Mouse (Mus musculus): Measurements from ENCODE around the gene Sfxn5.
A peak's percentile ranks its signal among the peaks of the same experiment; 100 is the strongest.

The Sfxn5 gene

DNA sequence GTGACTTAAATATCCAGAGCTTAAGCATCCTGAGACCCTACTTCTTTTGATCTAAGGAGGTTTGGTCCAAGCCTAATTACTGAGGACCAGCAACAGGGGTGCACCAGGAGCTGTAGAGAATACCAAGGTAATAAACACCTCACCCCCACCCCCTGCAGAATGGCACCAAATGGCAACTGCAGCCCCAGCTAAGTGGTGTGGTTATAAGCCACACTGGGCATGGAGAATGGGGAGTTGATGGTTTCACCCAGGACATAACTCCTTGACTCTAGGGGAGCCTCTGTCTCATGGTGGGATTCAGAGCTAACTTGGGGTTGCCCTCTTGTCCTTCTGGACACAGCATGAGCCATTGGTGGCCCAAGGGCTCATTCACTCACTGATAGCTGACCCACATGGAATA is 1.0 kb upstream of the Sfxn5 start:
- no peak for DNase-seq (ENCODE audit: extremely low spot score, low spot score)

DNA sequence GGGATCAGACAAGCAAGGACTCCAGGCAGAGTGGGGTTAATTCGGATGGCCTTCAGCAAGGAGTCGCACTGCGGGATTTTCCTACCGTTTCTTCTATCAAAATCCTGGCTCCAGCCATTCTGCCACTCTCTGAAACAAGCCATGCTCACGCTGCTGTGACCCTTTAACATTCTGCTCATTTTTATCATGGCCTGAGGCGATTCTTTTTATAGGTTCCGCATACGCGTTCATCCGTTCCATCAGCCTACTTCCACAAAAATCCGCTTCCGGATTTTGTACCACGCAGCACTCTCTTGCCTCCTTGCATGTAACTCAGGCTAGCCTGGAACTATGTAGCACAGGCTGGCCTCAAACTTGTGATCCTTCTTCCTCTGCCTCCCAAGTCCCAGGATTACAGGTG is 510 bp upstream of the Sfxn5 start:
- DNase-seq (ENCODE audit: extremely low spot score, low spot score): no peak

DNA sequence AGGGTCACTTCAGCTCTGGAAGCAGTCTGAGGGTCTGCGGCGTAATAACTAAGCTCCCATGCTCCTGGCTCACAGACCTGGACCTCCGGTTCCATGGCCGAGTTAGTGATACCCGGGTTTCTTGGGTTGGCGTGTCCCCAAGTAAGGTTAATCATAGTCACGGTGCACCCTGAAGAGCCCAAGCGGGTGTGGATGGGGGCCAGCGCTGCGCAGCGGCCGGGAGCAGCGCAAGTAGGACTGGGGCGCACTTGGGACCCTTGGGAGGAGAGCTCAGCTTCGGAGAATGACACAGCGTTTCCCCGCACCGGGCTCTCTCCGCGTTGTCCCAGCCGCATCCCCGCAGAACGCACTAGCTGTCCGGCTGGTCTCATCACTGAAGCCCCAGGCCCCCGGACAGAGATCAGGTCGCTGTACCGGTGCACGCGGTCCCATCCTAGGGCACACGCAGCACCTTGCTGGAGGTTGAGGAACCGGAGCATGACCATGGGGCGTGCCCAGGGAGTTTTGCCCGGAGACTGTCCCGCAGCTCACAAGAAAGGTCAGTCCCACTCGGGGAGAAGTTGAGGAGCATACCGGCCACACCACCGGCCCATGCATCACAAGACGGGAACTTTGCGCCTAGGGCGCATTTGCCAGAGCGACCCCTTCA is 747 bp downstream of the Sfxn5 start:
- DNase-seq (ENCODE audit: extremely low spot score, low spot score): no peak

DNA sequence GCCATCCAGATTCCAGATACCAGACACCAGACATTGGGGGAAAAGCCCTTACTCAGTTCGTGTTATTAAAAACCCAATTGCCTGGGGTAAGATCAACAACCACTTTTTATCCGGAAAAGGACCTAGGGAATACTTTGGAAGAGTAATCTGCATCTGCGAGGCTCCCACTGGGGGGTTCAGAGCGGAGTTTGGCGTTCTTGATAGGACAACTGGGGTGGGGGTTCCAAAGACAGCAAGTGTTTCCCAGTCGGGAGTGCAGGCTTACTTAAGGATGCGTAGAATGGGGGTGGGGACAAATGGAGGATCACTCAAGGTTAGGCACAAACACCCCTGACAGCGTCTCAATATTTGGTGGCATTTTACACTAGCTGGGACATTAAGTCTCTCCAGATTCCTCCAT is 1.5 kb downstream of the Sfxn5 start:
- no peak for DNase-seq (ENCODE audit: extremely low spot score, low spot score)

DNA sequence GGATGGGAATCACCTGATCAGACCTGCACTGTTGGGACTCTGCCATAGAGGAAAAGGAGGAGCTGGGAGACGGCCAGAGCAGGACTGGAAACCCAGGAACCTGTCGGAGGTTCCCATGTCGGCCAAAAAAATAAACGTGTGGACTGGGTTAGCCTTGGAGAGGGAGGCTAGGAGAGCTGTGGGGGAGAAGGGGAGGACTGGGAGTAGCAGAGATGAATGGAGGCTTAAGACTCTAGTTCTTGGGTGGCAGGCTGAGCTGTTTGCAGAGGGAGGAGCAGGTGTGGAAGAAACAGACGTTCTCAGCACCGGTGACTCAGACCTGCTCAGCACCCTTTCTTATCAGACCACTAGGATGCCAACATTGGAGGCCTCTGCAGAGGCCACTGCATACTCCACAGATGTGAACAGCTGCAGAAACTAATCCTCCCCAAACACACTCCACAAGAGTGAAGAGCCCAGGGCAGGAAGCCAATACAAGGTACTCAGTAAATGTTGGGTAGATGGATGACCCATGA is 1.9 kb downstream of the Sfxn5 start:
- no peak for DNase-seq (ENCODE audit: extremely low spot score, low spot score)

DNA sequence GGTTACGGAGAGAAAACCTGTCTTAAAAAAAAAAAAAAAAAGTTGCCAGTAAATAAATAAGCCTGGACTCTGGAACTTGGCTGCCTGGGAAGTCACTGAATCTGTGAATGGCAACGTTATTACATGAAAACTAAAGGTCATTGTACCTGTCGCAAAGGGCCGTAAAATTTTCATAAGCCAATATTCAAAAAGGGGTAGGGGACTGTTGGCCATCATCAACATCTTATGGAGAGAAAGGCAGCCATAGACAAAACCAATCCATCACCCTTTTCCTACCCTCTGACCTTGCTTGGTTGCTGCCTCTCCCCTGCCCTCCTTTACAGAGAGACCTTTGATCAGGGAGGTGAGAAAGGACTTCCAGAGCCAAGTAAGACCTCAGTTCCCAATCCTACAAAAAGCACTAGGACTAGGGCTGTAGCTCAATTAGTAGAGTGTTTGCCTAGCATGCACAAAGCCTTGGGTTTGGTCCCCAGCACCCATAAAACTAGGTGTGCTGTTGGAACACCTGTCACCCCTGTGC is 3.5 kb downstream of the Sfxn5 start:
- DNase-seq (ENCODE audit: extremely low spot score, low spot score): no peak

DNA sequence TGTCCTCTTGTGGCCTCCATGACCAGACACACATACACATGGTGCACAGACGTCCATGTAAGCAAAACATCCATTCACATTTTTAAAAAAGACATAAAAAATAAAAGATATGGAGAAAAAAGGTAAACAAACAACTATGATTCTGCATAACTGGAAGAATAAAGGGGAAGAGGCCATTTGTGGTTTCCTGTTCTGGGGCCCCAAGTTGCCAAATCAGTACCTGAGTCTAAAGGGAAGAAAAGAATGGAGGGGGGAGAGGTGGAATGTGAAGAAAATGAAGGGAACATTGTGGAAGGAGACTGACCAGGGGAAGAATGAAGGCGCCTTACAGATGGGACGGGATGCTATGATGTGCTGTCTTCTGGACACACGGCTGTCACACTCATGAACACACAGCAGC is 6.7 kb downstream of the Sfxn5 start:
- no peak for DNase-seq (ENCODE audit: extremely low spot score, low spot score)

DNA sequence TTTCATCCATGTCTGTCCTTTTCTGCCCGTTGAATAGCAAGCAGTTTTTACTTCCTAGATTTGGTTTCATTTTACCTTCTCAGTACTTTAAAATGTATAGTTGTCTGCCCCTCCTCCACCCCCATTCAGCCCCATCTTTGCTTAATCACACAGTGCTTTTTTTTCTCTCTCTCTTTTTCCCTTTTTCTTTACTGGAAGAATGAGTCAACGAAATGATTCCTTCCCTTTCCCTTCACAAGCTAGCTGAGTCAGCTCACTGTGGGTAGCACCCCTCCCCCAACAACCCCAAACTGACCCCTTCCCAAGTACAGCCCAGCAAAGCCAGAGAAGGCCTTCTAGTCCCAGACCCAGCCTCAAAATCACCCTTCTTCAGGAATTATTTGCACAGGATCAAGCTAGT is 8.1 kb downstream of the Sfxn5 start:
- no peak for DNase-seq (ENCODE audit: extremely low spot score, low spot score)

DNA sequence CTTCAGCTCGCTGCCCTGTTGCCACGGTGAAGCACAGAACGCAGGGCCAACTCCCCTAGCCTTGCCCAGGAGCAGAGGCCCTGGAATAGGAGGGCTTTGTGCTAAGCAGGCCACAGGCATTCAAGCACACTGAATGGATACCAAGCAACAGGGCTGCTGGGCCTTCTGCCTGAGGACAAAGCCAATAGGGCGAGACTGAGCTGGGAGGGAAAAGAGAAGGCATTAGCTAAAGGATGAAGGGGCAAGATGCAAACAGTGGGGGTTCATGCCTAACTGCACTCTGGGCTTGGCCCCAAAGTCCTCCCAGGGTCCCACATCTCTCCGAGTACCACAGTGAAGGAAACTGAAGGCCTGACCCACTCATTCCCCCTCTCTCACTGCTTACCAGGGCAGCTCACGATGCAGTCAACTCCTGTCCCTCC is 12.8 kb downstream of the Sfxn5 start:
- no peak for DNase-seq (ENCODE audit: extremely low spot score, low spot score)

DNA sequence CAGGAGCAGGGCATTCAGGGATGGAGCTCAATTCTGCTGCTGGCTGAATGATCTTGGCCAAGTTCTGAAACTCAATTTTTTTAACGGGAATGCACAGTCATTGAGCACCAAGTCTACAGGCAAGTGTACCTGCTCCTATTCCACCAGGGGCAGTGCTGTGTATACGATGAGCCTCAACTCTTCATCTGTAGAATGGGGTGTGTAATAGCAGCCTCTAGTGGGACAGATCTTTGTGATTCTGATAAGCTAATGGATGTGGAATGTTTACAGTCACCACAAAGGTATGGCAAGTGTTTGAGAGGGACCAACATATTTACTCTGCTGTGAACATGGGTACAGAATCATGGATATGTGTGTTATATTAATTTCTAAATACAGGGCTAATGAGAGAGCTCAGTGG is 17.0 kb downstream of the Sfxn5 start:
- no peak for DNase-seq (ENCODE audit: extremely low spot score, low spot score)

DNA sequence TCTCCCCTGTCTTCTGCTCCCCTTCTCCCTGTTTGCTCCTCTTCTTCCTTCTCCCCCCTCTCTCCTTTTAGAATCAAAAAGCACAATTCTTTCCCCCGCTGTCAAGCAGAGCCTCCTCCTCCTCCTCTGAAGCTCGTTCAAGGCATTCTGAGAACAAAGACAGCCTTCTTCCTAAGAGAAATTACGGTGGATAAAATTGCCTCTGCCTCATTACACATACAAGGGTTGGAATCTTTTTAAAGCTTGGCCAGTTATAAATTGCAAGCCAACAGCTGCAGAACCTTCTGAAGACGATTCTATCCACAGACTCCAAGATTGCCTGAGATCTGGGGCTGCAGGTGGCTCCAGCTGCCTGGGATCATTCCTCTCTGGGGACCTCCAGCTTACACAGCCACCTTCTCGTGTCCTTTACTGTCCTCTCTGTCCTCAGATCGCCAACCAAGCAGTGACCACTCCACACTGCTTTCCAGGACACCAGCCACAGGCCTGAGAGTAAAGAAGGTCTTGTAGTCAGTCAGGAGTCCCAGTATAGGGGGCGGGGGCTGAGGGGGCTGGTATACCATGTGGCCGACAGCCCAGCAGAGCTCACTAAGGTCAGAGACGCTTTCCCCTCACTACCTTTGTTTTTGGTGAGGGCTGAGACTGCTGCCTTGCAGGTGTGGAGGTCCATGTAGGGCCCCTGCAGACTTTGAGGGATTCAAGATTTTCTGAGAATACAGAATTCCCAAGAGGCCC is 19.0 kb downstream of the Sfxn5 start:
- DNase-seq (ENCODE audit: extremely low spot score, low spot score): no peak

DNA sequence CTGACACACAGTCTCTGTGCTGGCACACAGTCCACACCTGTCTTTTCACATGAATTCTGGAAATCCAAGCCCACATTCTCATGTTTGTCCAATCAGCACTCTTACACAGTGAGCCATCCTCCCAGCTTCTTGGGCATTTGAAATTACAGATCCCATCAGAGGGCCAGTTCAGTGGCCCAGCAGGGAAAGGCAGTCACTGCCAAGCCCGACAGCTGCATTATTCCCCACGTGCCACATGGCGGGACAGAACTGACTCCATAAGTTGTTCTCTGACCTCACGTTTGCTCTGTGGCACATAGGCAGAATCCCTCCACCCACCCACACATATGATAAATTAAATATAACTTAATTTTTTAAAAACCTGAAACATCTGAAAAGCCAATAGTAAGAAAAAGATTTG is 25.3 kb downstream of the Sfxn5 start:
- no peak for DNase-seq (ENCODE audit: extremely low spot score, low spot score)

DNA sequence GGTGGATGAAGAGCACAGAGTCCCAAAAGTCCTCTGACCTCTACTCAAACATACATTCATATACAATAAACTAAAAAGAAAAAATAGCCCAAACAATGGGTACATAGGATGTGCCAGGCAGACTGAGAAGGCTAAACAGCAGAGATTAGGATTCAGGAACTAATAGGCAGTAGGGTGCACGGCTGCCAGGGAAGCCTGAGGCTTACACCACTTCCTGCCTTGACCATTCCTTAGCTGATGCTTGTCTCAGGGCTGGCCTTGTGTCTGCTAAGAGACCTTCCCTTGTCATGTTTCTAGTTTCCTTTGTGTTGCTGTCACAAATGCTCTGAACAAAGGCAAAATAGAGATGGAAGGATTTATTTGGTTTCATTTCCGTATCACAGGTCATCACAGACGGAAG is 26.8 kb downstream of the Sfxn5 start:
- no peak for DNase-seq (ENCODE audit: extremely low spot score, low spot score)

DNA sequence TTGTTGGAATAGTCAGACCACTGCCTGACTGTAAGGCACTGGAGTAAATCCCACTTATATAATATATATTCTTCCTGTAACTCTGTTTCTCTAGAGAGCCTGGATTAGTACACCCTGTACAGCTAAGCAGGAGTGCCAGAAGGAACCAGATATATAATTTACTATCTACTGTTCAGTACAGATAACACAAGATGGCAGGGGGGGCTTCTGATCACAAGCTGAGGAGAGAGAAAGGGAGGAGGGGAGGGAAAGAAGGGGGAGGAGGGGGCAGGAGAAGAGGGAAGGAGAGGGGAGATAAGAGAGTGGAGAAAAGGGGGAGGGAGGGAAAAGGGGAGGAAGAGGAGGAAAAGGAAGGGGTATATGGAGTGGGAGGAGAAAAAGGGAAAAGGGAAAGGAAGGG is 27.4 kb downstream of the Sfxn5 start:
- DNase-seq (ENCODE audit: extremely low spot score, low spot score): no peak

DNA sequence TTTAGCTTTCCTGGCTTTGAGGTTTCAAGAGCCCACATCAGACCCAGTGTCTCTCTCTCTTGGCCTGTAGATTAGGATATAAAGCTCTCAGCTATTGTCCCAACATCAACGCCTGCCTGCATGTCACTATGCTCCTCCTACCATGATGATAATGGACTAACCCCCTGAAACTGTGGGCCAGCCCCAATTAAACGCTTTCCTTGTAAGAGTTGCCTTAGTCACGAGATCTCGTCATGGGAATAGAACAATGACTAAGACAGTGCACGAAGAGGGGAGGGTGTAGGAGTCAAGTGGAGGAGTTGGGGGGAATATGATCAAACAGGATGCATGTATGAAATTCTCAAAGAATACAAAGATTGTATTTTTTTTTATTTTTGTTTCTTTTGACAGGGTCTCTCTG is 28.3 kb downstream of the Sfxn5 start:
- no peak for DNase-seq (ENCODE audit: extremely low spot score, low spot score)

DNA sequence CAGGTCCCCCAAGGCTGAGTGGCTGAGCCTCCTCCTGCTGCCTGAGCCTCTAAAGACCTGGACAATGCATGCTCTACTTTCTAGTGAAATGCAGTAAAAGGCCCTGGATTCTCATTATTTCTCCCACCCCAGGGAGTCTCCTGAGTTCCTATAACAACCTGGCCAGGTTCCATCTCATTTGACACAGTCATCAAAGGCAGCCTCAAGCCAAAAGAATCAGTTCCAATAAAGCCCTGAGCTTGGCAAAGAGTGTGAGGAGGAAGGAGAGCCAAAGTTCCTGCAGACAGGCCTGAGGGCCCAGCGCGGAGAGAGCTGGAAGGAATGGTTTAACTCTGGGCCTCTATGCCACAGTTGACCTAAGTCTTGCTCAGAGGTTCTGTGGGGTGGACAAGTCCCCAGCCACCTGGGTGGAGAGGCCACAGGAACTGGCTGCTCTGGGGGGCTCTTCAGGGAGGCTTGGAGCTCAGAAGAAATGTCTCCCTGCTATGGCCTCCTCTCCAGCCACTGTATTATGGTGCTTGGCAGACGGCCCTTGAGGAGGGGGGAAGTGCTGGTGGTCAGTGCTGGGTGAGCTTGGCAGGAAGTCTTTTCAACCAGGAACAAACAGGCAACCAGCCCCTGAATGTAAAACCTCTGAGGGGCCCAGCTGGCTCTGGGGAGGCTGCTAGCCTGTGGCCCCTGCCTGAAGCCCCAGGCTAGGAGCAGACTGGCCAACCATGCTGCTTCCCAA is 30.7 kb downstream of the Sfxn5 start:
- DNase-seq (ENCODE audit: extremely low spot score, low spot score): no peak

DNA sequence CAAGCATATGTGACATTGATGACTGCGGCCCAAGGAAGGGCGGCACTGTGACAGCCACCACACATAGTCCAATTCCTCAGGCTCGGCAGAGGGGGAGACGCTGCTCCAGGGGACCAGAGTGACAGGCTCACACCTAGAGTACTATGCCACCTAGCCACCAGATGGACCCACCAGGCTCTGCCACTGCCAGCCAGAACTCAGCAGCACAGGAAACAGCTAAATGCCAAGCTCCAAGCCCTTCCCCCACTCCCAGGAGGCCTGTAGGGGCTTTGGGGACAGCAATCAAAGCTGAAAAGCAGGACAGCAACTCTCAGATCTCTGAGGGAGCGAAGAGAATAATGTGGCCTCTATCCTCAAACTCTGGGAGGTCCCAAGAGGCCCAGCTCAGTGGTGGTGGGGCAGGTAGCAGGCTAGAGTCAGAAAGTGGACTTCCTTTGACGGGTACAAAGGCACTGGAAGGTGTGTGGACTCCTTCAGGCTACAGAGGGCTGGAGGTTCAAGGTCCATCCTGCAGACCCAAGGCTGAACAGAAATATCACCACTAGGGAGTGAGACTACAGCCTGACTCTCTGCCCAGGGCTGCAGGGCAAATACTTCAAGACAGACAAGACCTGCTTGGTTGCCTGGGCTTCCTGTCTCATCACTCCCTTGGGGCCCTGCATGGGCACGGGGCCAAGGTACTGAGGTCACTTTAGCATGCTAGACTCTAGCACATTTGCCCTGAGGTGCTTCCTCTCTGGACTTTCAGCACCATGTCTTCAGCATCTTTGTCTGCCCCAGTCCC is 37.6 kb downstream of the Sfxn5 start:
- no peak for DNase-seq (ENCODE audit: extremely low spot score, low spot score)

DNA sequence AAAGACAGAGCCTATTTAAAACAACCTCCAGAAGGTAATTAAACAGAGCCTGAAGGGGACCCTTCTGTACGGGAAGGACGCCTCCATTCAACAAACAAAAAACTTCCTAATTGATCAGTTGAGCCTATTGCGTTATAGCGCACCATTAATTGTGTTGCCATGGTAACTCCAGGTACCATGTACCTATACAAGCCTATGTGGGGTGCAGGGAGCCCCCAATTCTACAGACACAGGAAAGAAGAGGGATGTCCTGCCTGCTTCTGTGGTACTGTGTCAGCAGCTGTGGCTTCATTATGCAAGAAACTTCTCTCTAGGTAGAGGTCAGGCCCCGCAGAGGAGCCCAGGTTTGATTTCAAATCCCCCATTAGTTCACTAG is 39.2 kb downstream of the Sfxn5 start:
- DNase-seq (ENCODE audit: extremely low spot score, low spot score): no peak

DNA sequence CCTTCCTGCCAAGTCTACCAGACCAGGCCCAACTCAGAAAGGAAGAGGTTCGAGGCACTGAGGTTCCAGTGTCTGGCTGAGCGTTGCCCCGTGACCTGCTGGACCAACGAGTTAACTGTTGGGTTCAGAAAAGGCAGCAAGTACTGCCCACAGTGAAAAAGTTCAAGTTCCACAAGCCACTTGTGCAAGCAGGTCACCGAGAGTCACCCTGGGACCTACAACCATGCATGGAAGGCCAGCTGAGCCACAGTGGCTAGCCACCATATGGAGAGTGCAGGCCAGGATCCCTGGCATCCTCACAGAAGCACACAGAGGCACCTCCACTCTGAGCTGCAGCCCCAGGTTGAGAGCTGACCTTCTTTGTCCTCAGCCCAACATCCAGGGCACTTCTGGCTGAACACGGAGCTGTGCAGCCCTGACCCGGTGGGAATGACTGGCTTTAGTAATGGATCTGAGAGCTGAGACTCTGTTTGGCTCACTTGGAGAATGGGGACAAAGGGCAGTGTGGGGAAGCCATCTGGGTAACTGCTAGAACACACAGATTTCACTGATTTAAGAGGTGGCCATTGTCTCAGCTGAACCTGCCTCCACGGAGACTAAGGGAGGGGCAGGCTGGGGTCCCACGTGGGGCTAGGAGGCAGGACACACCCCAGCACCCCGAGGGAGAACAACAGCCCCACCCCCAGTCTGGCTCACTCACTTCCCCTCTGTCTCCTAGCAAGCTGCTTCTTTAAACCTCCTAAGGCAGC is 39.8 kb downstream of the Sfxn5 start:
- DNase-seq (ENCODE audit: extremely low spot score, low spot score): peak; percentile 19

DNA sequence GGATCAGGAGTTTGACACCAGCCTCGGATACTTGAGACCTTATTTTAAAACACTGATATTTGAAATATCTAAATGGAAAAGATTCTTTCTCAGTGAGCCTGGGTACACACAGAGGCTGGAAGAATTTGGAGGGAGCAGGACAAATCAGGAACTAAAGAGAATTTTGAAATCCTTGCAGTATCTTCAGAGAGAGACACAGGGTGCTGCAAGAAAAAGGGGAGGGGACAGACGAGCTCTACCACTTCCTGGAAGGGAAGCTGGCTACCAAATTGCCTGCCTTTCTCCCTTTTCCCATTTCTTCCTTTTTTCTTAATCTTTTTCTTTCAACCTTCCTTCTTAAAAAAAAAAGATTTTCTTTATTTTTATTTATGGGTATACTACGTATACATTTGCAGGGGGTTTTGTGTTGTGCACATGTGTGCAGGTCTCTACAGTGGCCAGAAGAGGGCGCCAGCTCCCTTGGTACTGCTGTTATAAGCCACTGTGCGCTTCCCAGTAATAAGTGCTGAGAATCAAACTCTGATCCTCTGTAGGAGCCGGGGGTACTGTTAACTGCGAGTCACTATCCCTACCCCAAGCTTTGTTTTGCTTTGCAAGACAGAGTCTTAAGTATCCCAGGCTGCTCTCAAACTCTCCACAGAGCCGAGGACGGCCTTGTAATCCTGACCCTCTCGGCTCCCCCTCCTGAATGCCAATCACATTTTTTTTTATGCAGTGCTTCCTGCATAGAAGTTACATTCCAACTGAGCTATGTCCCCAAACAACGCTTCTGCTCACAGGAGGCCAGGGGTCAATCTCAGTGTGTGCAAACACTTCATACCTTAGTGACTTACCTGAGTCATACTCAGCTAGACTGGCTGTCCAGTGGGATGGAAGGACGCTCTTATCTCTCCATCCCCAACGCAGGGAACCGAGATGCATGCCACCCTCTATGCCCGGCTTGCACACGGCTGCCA is 42.1 kb downstream of the Sfxn5 start:
- DNase-seq (ENCODE audit: extremely low spot score, low spot score): no peak
